Mouse (Mus musculus) thymus, adult 2 months (tissue): ENCODE measurements around the gene Bpifa2. TPM values are rescaled to one million over a fixed set of nuclear protein-coding genes. Genes with fewer than 3 reads are reported as not detected.
"Not testable (repeated sequence)": the region's sequence is repeated elsewhere in the genome, so short reads cannot be mapped to it uniquely, and the experiment has no call there.

ENCODE experiments used
- DNase-seq: peaks from one replicate; pipeline ENCODE4 v3.0.0; 2021
- H3K27ac ChIP-seq: fragments of 200-500 bp; 2 replicates; pipeline ENCODE4 v1.5.1; 2012; ENCODE audit warnings: low read length, control low read depth; ENCODE audit not compliant: control insufficient read depth, insufficient read depth
- H3K27me3 ChIP-seq: fragments of 200-500 bp; 2 replicates; pipeline ENCODE4 v1.6.1; 2012; ENCODE audit warnings: mild to moderate bottlenecking, low read length, moderate library complexity, mixed read lengths; ENCODE audit not compliant: control insufficient read depth, insufficient read depth
- H3K36me3 ChIP-seq: fragments of 200-500 bp; 2 replicates; pipeline ENCODE4 v1.6.1; 2012; ENCODE audit warnings: mild to moderate bottlenecking, low read length, moderate library complexity; ENCODE audit not compliant: control insufficient read depth, insufficient read depth
- H3K4me1 ChIP-seq: fragments of 200-500 bp; replicated peaks from 2 replicates; pipeline ENCODE4 v1.6.1; 2012; ENCODE audit warnings: low read length; ENCODE audit not compliant: control insufficient read depth, insufficient read depth
- H3K4me3 ChIP-seq: fragments of 200-500 bp; 2 replicates; pipeline ENCODE4 v1.5.1; 2012; ENCODE audit warnings: mild to moderate bottlenecking, low read length, control low read depth, moderate library complexity; ENCODE audit not compliant: control insufficient read depth, insufficient read depth
- CTCF ChIP-seq: fragments of 200-500 bp; IDR thresholded peaks from 2 replicates; pipeline ENCODE4 v1.5.1; 2012; ENCODE audit warnings: mild to moderate bottlenecking, control low read depth, low read length, moderate library complexity, borderline replicate concordance; ENCODE audit not compliant: control insufficient read depth, poor library complexity, insufficient read depth; ENCODE audit errors: extremely low read depth
- POLR2A ChIP-seq: fragments of 200-500 bp; IDR thresholded peaks from 2 replicates; pipeline ENCODE4 v1.6.1; 2012; ENCODE audit warnings: mild to moderate bottlenecking, low read length, control low read depth, moderate library complexity; ENCODE audit not compliant: control insufficient read depth, poor library complexity, insufficient read depth; ENCODE audit errors: extremely low read depth
- WGBS: fragments of 180-500 bp; shearing (Covaris S2); methylation state at CpG from one replicate; pipeline ENCODE4 v1.1.7; 2018; 5-methylcytosine and 5-hydroxymethylcytosine counted together
- polyA plus RNA-seq: library from polyadenylated mRNA; depleted of rRNA; stranded (reverse); fragments of >200 nt; gene quantifications from 2 replicates; pipeline ENCODE4 v1.2.3, GENCODE M21; 2012

The Bpifa2 gene
- polyA plus RNA-seq, 1 experiment, result 0.22 TPM

- no peak overlapping the region for H3K27ac ChIP-seq
- DNase-seq, result no peak
- no peaks in the 10 kb centered on the region for H3K4me1 ChIP-seq
- H3K4me3 ChIP-seq, result no peak overlapping the region
- H3K27me3 ChIP-seq, result no peaks in the 10 kb centered on the region
- TF ChIP-seq CTCF (no peak), POLR2A (no peak)
- H3K36me3 ChIP-seq, result no peaks in the 10 kb centered on the region
Observed at GRCm38 (mm10) chr2:154001056-154001455, 7.0 kb upstream of the Bpifa2 start.

- 94% methylated on average over 1 of the region's 1 CpGs for WGBS
- DNase-seq, result no peak
- H3K36me3 ChIP-seq, result no peaks in the 10 kb centered on the region
- no peak overlapping the region for H3K27ac ChIP-seq
- H3K27me3 ChIP-seq, result no peaks in the 10 kb centered on the region
- no peaks in the 10 kb centered on the region for H3K4me1 ChIP-seq
- no peak overlapping the region for H3K4me3 ChIP-seq
- TF ChIP-seq POLR2A (no peak), CTCF (no peak)
Observed at GRCm38 (mm10) chr2:154004456-154004855, 3.6 kb upstream of the Bpifa2 start.

- DNase-seq, result no peak
- no peak overlapping the region for H3K4me3 ChIP-seq
- no peaks in the 10 kb centered on the region for H3K27me3 ChIP-seq
- no peaks in the 10 kb centered on the region for H3K36me3 ChIP-seq
- H3K4me1 ChIP-seq, result no peaks in the 10 kb centered on the region
- TF ChIP-seq CTCF (no peak), POLR2A (no peak)
- H3K27ac ChIP-seq, result no peak overlapping the region
- 96% methylated on average over 1 of the region's 1 CpGs for WGBS
Observed at GRCm38 (mm10) chr2:154005094-154005493, 3.0 kb upstream of the Bpifa2 start.

- Histone ChIP-seq H3K27ac (no peak overlapping the region), H3K4me1 (no peaks in the 10 kb centered on the region), H3K4me3 (no peak overlapping the region), H3K36me3 (no peaks in the 10 kb centered on the region), H3K27me3 (no peaks in the 10 kb centered on the region)
- no peak for TF ChIP-seq CTCF
- no peak for TF ChIP-seq POLR2A
- WGBS, result 92% methylated on average over 4 of the region's 4 CpGs
- no peak for DNase-seq
Observed at GRCm38 (mm10) chr2:154005734-154006133, 2.3 kb upstream of the Bpifa2 start.

GRCm38 (mm10) chr2:154006331-154006730 lies 1.7 kb upstream of the Bpifa2 start:
- H3K27me3 ChIP-seq, result no peaks in the 10 kb centered on the region
- H3K36me3 ChIP-seq, result no peaks in the 10 kb centered on the region
- no peak for TF ChIP-seq POLR2A
- no peak for TF ChIP-seq CTCF
- H3K4me1 ChIP-seq, result no peaks in the 10 kb centered on the region
- 89% methylated on average over 2 of the region's 2 CpGs for WGBS
- no peak for DNase-seq
- no peak overlapping the region for H3K27ac ChIP-seq
- H3K4me3 ChIP-seq, result no peak overlapping the region

- Histone ChIP-seq H3K36me3 (no peaks in the 10 kb centered on the region), H3K27ac (no peak overlapping the region), H3K4me3 (no peak overlapping the region), H3K27me3 (no peaks in the 10 kb centered on the region), H3K4me1 (no peaks in the 10 kb centered on the region)
- WGBS, result 84% methylated on average over 1 of the region's 1 CpGs
- TF ChIP-seq CTCF (no peak), POLR2A (no peak)
- DNase-seq, result no peak
Observed at GRCm38 (mm10) chr2:154007381-154007780, 684 bp upstream of the Bpifa2 start.

- no peak overlapping the region for H3K4me3 ChIP-seq
- no peaks in the 10 kb centered on the region for H3K27me3 ChIP-seq
- TF ChIP-seq CTCF, result no peak
- TF ChIP-seq POLR2A, result no peak
- H3K4me1 ChIP-seq, result no peaks in the 10 kb centered on the region
- WGBS, result 84% methylated on average over 1 of the region's 1 CpGs
- no peak for DNase-seq
- H3K36me3 ChIP-seq, result no peaks in the 10 kb centered on the region
- no peak overlapping the region for H3K27ac ChIP-seq
Observed at GRCm38 (mm10) chr2:154017990-154018389, 9.9 kb downstream of the Bpifa2 start.

- not testable (repeated sequence) for H3K36me3 ChIP-seq, H3K27me3 ChIP-seq, H3K4me1 ChIP-seq, DNase-seq, H3K4me3 ChIP-seq, H3K27ac ChIP-seq
- WGBS, result 88% methylated on average over 4 of the region's 4 CpGs
Observed at GRCm38 (mm10) chr2:154024676-154025075, 16.6 kb downstream of the Bpifa2 start.
